Mouse (Mus musculus) 3134 (cell line): ENCODE measurements at regions not wholly inside any gene's neighbourhood (a gene's known extent, or its start where the extent isn't known, plus 50 kb on each side); places are given as distances from the start of the nearest gene placed in this dataset.

Source experiments
- DNase-seq: peaks from one replicate; pipeline ENCODE4 v3.0.0-alpha.2; 2011; ENCODE audit warnings: low spot score; ENCODE audit not compliant: insufficient read length; ENCODE audit errors: extremely low read depth

DNA sequence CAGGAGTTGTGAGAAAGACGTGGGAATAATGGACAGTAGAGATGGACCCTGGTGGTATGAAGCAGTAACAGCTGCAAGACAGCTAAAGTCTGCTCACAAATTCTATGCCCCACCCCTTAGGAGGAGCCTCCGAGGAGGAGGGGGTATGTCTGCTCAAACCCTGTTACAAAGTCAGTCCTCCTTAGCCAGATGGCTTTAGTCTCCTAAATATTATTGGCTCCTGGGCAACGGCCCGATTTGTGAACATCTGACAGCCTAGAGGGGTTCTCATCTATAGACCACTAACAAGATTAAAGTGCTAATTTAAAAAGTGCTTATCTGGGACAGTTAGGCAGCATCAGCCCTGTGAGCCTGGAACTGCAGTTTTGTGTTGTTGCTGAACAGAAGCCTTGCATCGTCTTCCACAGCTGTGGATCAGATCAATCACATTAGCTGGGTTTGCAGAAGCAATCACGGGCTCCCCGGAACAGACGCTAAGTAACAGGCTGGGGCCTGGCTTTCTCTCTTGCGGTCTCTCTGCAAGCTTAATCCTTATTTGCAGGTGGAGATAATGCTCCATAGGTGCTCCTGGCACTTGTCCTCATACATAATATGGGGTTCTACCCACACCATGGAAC is 339.3 kb downstream of the Rnf144a start:
- no peak for DNase-seq

DNA sequence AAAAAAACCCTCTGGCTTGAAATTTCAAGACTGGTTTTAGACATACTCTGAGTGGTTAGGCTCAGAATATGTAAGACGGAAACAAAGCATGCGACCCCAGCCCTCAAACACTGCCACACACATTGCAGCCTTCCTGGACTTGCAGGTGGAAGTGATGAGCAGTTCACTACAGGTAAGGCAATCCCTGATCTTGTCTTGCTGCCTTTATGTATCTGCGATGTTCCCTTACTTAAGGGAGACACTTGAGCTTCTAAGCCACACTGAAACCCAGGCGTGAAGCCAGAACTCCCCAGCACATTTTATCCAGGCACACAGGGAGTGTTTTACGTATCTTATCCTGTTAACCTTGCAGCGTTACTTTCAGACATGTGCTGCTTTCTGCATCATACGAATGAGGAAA is 342.9 kb downstream of the Rnf144a start:
- DNase-seq: no peak

GRCm38 (mm10) chr12:26071610-26072009 is 343.4 kb downstream of the Rnf144a start:
- DNase-seq: no peak

DNA sequence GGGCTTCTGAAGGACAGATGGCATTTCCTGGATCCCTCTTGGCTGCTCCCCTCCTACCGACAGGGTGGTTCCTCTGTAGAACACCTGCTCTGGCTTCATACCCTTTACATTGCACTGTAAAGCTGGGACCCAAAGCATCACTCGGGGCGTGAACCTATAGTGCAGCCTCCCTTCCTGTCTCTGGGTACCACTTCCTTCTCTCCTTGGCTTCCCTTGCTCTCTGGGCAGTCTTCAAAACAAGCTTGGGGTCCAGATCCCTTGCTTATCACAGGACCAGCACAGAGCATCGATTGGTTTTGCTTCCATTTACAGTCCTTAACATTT is 346.4 kb downstream of the Rnf144a start:
- no peak for DNase-seq

GRCm38 (mm10) chr12:26067866-26068684 is 347.0 kb downstream of the Rnf144a start:
- no peak for DNase-seq

- no peak for DNase-seq
Measured at GRCm38 (mm10) chr12:26060378-26060777, 354.7 kb downstream of the Rnf144a start.

GRCm38 (mm10) chr12:26059090-26059489 is 356.0 kb downstream of the Rnf144a start:
- DNase-seq: no peak

- DNase-seq: no peak
Measured at GRCm38 (mm10) chr12:26057491-26058054, 357.5 kb downstream of the Rnf144a start.

DNA sequence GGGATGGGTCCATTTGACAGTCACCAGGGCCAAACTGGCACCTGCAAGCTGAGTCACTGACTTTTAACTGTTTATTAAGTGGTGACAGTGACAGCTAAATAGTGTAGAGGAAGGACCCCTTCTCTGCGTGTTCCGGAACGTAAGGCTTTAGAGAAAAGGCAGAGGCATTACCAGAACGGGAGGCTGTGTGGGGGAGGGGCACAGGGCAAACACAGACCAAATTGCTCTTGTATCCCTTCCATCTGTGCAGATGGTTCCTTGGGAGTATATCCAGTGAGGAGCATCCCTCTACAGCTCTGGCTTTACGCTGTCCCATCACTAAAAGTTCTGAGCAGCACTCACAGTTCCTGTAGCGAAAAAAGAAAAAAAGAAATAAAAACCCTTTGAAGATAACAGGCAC is 368.1 kb downstream of the Rnf144a start:
- DNase-seq: no peak

GRCm38 (mm10) chr12:26045321-26045720 is 369.7 kb downstream of the Rnf144a start:
- no peak for DNase-seq

GRCm38 (mm10) chr12:26012951-26013350 is 402.1 kb downstream of the Rnf144a start:
- no peak for DNase-seq

- DNase-seq: no peak
Measured at GRCm38 (mm10) chr12:25994063-25994462, 421.0 kb downstream of the Rnf144a start.

- DNase-seq: no peak
Measured at GRCm38 (mm10) chr12:25991801-25992525, 423.1 kb downstream of the Rnf144a start.

GRCm38 (mm10) chr12:25982545-25982944 is 432.5 kb downstream of the Rnf144a start:
- no peak for DNase-seq

DNA sequence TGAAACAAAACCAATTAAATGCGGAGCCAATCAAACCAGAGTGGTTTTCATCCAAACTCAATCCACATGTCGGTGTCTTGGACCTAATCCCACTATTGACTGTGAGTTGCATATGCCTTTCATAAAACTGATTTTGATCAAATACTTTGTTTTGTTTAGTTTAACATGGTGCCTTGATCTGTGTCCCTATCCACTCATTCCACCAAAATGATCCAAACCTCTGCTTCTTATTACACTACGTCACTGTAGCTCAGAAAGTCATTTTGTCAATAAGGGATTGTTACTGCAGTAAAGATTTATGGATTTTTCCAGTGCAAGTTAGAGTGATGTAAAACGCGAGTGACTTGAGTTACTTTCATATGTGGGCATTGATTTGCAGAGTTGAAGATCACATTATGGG is 436.7 kb downstream of the Rnf144a start:
- DNase-seq: no peak

DNA sequence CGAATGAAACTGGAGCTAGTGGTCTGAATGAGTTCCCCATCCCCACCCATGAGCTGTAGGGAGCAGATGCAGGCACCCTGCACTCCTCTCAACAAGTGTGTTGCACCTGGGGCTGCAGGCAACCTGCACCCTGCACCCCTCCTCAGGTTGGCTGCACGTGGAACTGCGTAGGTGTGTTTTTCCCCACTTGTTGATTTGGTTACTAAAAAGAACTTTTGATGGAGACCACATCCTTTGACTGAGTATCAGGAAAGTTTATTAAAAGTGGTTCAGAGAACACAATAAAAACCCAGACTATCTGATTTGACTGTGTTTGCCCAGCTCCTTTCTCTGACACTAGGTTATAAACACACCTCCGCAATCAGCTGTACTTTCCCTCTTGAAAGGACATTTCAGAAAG is 456.5 kb downstream of the Rnf144a start:
- DNase-seq: no peak

GRCm38 (mm10) chr12:25957547-25957946 is 457.5 kb downstream of the Rnf144a start:
- DNase-seq: no peak

DNA sequence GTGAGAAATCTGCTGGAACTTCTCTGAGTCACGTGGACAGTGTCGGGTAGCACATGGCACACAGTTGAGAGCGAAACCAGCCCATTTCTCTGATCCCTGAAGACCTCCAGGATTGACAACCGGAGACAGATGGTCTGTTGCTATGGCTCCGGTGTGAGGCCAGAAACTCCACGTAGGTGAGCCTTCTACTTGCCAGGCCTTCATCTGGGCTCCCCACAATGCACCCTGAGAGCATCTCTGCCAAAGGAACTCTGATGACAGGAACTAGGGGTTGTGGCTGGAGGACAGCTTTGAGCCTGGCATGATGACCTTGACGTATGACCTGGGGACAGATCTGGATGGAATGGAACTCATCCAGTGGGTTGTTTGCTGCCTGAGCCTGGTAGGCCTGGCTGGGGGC is 467.9 kb downstream of the Rnf144a start:
- no peak for DNase-seq

- DNase-seq: no peak
Measured at GRCm38 (mm10) chr12:25946121-25946520, 468.9 kb downstream of the Rnf144a start.

GRCm38 (mm10) chr12:25938856-25939255 is 476.2 kb downstream of the Rnf144a start:
- no peak for DNase-seq

- no peak for DNase-seq
Measured at GRCm38 (mm10) chr12:25934946-25935345, 480.1 kb downstream of the Rnf144a start.
